Mouse (Mus musculus) right cerebral cortex, postnatal 25 days (tissue): ENCODE measurements at regions not wholly inside any gene's neighbourhood (a gene's known extent, or its start where the extent isn't known, plus 50 kb on each side); places are given as distances from the start of the nearest gene placed in this dataset.

Source experiments
- DNase-seq: peaks from one replicate; pipeline ENCODE4 v3.0.0; 2022

DNA sequence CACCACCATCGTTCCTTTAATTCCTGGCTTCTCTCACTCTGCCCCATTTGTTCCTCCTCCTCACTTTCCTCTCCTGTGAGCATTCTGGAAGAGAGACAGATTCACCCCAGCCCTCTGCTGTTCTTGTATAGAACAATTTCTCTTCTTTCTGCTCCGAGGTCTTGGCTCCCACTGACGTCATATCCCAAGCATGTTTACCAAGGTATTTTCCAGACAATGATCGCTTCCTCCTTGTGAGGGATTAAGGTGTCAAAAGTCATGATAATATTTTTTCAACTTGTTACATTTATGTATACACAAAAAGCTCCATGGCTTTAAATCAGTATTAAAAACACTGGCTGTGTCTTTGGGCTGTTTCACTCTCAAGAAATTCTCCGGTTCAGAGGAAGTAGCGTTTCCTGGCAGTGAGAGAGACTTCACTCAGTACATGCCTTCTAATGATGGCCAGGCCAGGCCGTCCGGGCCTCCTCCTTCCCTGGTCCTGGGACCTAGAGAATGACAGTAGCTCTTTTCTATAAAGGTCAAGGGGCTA is 142.4 kb upstream of the Spdl1 start:
- DNase-seq = no peak

DNA sequence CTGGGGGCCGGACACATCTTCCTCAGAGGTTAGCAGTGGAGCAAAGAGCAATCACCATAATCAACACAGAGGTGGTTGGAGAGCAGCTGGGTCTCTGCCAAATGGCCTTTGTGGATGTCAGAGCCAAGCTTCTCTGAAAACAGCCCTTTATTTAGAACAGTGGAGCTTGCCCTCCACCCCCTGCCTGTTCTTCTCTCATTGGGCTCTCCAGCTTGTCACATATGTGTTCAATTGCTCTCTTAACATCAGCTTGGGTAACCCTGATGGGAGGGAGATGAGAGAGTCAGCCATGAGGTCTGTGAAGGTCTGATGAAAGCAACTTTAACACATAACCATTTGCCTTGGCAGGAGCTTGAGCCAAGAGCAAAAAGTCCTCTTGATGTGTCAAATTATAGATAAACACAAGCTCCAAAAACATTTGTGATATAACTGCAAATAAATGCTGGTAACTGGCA is 140.1 kb upstream of the Spdl1 start:
- DNase-seq = no peak

DNA sequence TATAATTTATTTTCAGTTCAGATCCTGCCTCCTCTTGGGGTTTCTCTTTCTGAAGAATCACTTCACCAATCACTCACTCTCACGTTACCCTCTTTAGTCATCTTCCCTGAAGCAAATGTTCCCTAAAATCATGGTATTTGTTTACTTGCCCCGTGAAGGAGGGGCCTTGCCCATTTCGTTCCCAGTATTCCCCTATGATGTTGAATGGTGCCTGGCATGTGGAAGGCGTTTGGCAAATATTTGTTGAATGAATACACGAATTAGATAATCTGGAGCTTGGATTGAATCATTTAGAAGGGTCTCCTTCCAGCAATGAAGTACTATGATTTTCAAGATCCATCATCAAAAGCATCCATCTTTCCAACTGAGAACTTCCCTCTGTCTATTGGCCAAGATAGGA is 139.6 kb upstream of the Spdl1 start:
- no peak for DNase-seq

DNA sequence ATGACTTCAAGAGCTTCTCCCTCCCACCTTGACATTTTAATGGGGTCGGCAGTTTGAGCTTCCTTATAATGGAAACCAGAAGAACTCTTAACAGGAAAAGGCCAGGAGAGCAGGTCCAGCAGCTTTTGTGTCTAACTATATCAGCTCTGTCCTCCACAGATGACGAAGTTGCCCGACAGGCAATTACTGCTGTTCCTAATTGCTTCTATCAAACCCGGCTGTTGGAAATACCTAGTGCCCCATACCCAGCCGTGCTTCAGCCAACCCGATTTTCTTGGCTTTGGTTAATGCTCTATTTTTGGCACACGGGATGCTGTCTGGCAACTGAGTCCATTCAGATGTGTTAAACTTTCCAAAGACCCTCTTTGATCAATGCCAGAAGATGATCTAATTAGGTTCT is 125.8 kb upstream of the Spdl1 start:
- no peak for DNase-seq

DNA sequence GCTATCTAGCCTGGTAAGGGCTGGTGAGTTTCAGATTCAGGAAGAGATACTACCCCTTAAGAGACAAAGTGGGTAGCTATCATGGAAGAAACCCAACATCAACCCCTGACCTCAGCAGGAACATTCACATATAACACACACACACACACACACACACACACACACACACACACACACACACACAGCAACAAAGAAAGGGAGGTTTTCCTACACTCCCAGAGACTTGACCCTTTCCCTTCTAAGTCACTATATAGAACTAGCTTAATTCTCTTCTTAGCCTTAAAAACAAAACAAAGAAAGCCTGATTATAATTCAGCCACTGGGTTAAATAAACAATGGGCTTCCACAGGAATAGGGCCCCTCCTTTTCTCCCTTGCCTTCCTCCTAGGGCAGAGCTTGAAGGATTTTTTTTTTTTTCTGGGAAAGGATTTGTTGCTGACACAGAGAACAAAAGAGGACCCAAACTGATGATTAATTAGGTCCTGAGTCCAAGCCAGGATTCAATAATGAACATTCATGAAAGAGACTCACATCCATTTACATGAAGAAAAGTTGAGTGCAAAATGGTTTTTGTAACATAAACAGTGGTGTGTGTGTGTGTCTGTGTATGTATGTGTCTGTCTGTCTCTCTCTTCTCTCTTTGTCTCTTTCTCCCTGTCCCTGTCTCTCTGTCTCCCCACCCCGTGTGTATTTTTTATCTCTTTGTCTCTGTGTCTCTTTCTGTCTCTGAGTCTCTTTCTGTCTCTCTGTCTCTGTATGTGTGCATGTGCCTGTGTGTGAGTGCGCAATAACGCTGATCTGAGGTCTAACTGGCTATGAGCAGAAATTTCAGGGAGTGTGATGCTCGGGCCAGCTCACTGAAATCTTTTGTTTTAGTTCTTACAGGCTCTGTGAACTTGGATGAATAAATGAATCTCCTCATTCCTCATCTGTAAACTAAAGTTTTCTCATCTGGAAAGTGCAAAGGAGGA is 108.3 kb upstream of the Spdl1 start:
- no peak for DNase-seq

DNA sequence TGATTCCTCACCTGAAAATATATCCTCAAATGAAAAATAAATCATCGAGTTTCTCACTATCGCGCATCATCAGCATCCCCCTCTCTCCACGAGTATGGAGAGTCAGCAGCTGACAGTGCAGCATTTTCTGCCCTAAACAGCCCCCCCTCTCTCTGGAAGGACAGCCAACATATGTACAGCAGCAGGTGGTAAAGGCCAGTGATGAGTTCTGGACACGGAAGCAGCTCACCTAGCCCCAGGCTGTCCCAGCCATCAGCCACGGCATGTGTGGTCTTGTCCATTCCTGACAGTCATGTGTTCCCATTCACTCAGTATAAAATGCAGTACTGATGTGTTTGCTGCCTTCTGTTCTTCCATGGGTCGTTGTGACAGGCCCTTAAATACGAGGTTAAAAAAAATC is 106.7 kb upstream of the Spdl1 start:
- DNase-seq = no peak

DNA sequence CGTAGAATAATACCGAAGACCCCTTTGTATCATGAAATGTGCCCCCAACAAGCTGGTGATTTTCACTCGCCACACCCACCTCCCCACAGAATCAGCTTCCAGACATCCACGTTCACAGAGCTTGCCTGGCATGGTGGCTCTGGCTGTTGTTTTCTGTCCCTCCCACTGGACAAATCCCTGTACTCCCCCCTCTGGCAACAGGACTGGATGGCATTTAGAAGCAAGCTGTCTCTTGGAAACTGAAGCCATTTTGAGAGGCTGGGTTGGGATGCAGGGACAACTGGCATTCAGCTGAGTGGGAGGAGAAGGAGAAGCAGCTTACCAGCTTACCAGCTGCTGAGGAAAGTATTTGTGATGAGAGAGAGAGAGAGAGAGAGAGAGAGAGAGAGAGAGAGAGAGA is 105.6 kb upstream of the Spdl1 start:
- peak; percentile 58 for DNase-seq

DNA sequence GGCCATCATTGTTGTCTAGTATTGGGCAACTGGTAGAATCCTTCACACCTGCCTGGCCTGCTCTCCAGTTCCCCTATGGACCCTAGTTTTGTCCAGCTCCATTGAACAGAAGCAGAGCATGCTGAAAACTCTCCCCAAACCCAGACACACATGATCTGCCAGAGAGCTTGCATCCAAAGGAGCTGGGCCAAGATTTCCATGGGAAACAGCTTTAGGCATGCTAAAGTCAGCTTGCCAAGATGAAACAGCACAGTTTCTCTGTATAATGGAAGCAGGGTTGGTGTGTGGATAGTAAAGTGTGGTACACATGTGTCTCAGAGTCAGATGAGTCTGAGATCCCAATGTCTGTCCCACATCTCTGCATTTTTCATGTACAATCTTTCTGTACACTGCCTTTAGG is 98.8 kb upstream of the Spdl1 start:
- DNase-seq = no peak

DNA sequence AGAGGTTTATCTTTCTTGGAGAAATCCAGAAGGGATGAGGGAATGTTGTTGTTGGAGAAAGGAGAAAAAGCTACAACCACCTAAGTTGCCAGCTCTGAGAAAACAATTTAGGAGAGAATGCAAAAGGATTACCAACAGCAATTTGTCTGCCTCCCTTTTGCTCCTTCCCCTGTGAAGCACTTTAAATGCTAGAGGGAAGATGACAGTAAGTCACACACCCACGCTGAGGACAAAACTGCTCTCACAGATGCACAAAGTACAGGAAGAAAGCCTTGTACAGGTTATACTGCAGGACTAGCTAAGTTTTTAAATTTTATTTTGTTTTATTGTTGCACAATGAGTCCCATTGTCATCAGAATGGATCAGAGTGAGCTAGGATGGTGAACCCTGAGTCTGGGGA is 83.7 kb upstream of the Spdl1 start:
- no peak for DNase-seq

DNA sequence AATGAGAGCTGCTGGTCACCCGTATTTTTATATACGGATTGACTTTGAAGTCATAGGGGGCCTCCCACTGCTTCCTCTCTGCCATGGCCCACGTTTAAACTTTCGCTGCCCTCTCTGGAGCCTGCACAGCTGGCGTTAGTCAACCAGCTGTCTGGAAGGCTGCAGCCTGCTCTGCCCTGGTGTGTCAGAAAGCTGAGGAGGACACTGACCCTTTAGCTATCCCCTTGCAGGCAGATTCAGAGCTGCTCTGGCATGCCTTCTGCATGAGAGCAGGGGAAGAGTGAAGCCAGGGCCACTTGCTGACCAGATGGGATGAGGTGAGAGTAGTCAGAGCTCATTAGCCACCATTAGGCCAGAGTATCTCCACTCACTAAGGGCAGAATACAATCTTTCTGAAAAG is 76.4 kb upstream of the Spdl1 start:
- DNase-seq = no peak

DNA sequence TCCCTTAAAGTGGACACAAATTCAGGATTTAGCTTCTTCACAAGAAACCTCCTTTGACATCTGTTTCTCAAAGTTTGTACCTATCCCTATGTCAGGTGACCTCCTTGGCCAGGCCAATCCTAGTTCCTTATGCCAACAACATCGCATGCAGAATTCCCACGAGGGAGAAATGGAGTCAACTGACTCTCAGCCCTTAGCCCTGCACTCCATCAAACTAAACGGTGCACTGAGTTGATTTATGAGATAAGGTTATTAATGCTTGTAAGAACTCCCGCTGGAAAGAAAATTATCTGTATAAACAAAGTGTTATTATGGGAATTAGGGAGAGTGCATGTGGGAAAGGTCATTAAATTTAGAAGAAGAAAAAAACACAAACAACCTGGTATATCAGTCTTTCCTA is 70.8 kb upstream of the Spdl1 start:
- no peak for DNase-seq

DNA sequence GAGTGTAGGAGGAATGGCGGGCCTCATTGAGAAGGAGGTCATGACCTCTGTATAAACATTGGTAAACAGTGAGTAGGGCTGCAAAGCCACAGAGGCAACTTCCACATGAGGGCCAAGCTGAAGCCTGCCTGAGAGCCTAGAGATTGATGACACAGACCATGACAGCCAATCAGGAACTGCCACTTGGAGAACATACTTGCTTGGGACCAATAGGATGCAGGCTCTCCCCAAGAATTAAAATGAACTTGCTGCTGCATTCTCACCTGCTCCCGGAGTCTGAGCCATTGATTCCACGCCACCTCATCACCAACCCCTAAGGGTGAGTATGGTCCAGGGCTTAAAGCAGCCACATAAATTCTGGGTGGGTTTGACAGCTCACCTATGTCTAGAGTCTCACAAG is 66.0 kb upstream of the Spdl1 start:
- no peak for DNase-seq

DNA sequence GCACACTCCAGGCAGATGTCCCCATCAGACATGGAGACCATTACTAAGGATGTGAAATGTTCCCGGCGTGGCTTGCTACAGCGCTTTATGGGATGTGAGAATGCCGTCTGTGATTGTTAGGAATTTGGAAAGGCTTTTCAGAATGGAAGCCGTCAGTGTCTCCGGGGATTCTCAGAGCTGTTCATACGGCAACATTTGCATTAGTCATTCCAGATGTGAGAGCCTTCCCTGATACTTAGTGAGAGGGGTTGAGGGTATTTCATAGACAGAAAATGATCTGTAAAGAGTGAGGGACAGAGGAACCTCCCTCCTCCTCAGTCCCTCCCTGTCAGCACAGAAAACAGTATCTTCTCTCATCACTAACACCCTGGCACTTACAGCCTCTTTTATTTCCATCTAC is 62.2 kb upstream of the Spdl1 start:
- no peak for DNase-seq

DNA sequence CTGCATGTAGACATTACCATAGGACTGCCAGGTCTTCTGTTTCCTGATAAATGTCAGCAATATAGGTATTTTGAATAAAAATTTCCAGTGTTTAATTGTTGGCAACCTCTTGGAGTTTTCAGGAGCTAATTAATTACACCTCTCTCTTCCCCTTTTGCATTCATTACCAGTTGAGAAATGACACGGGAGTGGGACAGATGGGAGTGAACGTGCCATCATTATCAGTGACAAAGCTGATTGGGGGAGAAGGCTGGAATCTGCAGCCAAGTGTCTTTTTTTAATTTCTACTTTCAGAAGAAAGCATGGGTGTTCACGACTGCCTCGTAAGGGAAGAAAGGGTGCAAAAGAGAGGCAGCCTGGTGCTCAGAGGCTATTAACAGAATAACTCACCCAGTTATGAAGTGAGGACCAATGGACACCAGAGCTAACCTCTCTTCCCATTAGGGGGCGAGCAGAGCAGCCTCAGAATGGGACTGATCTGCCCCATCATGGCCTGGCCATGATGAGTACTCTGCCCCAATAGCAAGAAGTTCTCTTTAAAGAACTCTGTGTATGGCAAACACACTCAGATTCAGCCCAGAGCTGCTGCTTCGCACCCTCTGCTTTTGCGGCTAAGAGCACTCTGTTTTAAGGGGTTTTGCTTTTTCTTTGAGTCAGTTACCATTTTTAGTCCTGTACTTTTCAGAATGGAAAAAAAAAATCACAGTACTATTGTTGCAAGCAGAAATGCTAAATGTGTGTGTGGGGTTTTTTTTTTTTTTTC is 55.1 kb upstream of the Spdl1 start:
- no peak for DNase-seq

DNA sequence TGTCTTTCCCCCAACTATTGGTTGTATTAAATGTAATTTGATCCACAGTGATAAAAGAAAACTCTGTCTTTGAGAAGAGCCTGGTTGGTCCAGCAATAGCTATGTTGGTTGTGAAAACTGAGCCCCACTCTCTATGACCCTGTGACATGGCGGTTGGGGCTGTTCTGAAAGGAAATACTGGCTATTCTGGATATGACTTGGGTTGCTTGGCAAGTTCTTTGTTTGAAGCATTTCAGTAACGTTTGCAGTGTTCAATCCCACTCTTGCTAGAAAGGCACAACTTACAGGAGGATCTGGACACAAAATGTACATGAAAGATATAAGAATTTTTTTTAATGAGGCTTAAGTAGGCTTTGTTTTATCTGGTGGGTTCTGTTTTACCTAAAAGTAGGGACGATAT is 54.1 kb upstream of the Spdl1 start:
- no peak for DNase-seq
